Mouse (Mus musculus): ENCODE measurements at regions not wholly inside any gene's neighbourhood (a gene's known extent, or its start where the extent isn't known, plus 50 kb on each side); places are given as distances from the start of the nearest gene placed in this dataset.

DNA sequence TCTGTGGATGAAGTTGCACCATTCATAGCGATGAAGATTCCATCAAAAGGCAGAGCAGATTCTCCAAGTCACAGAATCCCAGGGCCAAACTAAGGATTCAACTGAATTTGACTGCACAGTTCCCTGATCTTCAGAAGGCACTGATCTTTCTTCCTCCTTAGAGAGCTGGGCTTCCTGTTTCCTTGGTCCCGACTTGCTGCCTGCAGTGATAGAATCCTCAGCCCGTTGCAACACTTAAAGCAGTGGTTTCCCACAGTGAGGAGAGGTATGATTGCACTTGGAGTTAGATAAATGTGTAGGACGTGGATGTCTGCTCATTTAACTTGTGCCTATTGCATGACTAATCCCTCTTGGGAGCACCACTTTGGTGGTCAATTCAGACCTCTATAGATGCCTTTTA is 265.2 kb downstream of the Gm826 start:
- in situ Hi-C loops (cut with MboI; ENCODE audit: low pct_ligation_motif_present, low pct_unique_long_range_greater_than_20kb, low sequenced_read_pairs) = loop anchor here (25.0 kb wide), 1 partner anchor 294 kb away; the partner anchor contains the start of gene Mafb
- no peaks in the 10 kb centered on the region for H3K36me3 ChIP-seq (replicated peaks in 1 of 2; ENCODE audit: control insufficient read depth in 1 of 2, insufficient read depth in 1 of 2, low read length in 1 of 2)
- DNase-seq (ENCODE audit: extremely low read depth) = no peak
- dilution Hi-C loops (cut with MboI; ENCODE audit: extremely low pct_ligation_motif_present, extremely low pct_unique_long_range_greater_than_20kb, low sequenced_read_pairs) = no loop called here
- no peaks in the 10 kb centered on the region for H3K79me2 ChIP-seq (replicated peaks; ENCODE audit: control insufficient read depth, extremely low read depth, insufficient read depth, poor library complexity, severe bottlenecking)
- no peak overlapping the region for H3K4me3 ChIP-seq (replicated peaks in 1 of 3; ENCODE audit: low read depth in 2 of 3, low read length in 2 of 3, poor library complexity in 1 of 3)
- H3K9me3 ChIP-seq (replicated peaks; ENCODE audit: low read length) = no peaks in the 10 kb centered on the region
- no peak overlapping the region for H3K27ac ChIP-seq (ENCODE audit: insufficient read depth, low read depth)
- H3K9ac ChIP-seq (ENCODE audit: insufficient read depth, low read depth) = no peak overlapping the region
- H3K4me2 ChIP-seq (ENCODE audit: insufficient read depth, low read depth, poor library complexity, severe bottlenecking) = no peak overlapping the region
- peaks cover 77% of the 10 kb centered on the region for H3K27me3 ChIP-seq (replicated peaks)
- TF ChIP-seq IRF4 (IDR thresholded peaks at IDR 0.05; ENCODE audit: low read depth, low read length) = no peak
- TF ChIP-seq CHD1 (IDR thresholded peaks at IDR 0.05; ENCODE audit: low read depth, low read length) = no peak
- TF ChIP-seq BHLHE40 (IDR thresholded peaks at IDR 0.05; ENCODE audit: low read depth, low read length) = no peak
- no peak for TF ChIP-seq UBTF (IDR thresholded peaks at IDR 0.05; ENCODE audit: low read depth, low read length)
- no peaks in the 10 kb centered on the region for H3K4me1 ChIP-seq (ENCODE audit: control insufficient read depth in 1 of 2, insufficient read depth in 2 of 2)

GRCm38 (mm10) chr2:160067904-160068303 is 266.1 kb downstream of the Gm826 start:
- Histone ChIP-seq H3K79me2 (replicated peaks; ENCODE audit: control insufficient read depth, extremely low read depth, insufficient read depth, poor library complexity, severe bottlenecking) (no peaks in the 10 kb centered on the region), H3K9me3 (replicated peaks; ENCODE audit: low read length) (no peaks in the 10 kb centered on the region), H3K27me3 (replicated peaks) (peaks cover 80% of the 10 kb centered on the region), H3K27ac (ENCODE audit: insufficient read depth, low read depth) (no peak overlapping the region), H3K4me3 (replicated peaks in 1 of 3; ENCODE audit: low read depth in 2 of 3, low read length in 2 of 3, poor library complexity in 1 of 3) (no peak overlapping the region), H3K4me1 (ENCODE audit: control insufficient read depth in 1 of 2, insufficient read depth in 2 of 2) (no peaks in the 10 kb centered on the region), H3K9ac (ENCODE audit: insufficient read depth, low read depth) (no peak overlapping the region), H3K4me2 (ENCODE audit: insufficient read depth, low read depth, poor library complexity, severe bottlenecking) (no peak overlapping the region), H3K36me3 (replicated peaks in 1 of 2; ENCODE audit: control insufficient read depth in 1 of 2, insufficient read depth in 1 of 2, low read length in 1 of 2) (no peaks in the 10 kb centered on the region)
- DNase-seq (ENCODE audit: extremely low read depth) = no peak
- in situ Hi-C loops (cut with MboI; ENCODE audit: low pct_ligation_motif_present, low pct_unique_long_range_greater_than_20kb, low sequenced_read_pairs) = loop anchor here (25.0 kb wide), 1 partner anchor 294 kb away; the partner anchor contains the start of gene Mafb
- dilution Hi-C loops (cut with MboI; ENCODE audit: extremely low pct_ligation_motif_present, extremely low pct_unique_long_range_greater_than_20kb, low sequenced_read_pairs) = no loop called here
- no peak for TF ChIP-seq PAX5 (IDR thresholded peaks at IDR 0.05; ENCODE audit: low read length)
- no peak for TF ChIP-seq USF1 (IDR thresholded peaks at IDR 0.05; ENCODE audit: low read depth, low read length)
- no peak for TF ChIP-seq NRF1 (IDR thresholded peaks at IDR 0.05; ENCODE audit: low read depth, low read length)
- TF ChIP-seq TBP (conservative IDR thresholded peaks at IDR 0.05; ENCODE audit: low read depth, low read length) = no peak
- no peak for TF ChIP-seq UBTF (IDR thresholded peaks at IDR 0.05; ENCODE audit: low read depth, low read length)
- no peak for TF ChIP-seq POLR2A (IDR thresholded peaks at IDR 0.05; ENCODE audit: low read depth, low read length)
- TF ChIP-seq MAFK (IDR thresholded peaks at IDR 0.05; ENCODE audit: insufficient replicate concordance, low read length) = no peak
- no peak for TF ChIP-seq BHLHE40 (IDR thresholded peaks at IDR 0.05; ENCODE audit: low read depth, low read length)
- no peak for TF ChIP-seq ZNF384 (IDR thresholded peaks at IDR 0.05; ENCODE audit: low read depth, low read length)
- TF ChIP-seq ZMIZ1 (IDR thresholded peaks at IDR 0.05; ENCODE audit: low read depth, low read length) = no peak
- no peak for TF ChIP-seq NELFE (IDR thresholded peaks at IDR 0.05; ENCODE audit: low read depth, low read length)
- TF ChIP-seq POLR2AphosphoS2 (IDR thresholded peaks at IDR 0.05; ENCODE audit: low read depth, low read length) = no peak
- no peak for TF ChIP-seq TCF12 (IDR thresholded peaks at IDR 0.05; ENCODE audit: low read depth, low read length)
- no peak for TF ChIP-seq SIN3A (IDR thresholded peaks at IDR 0.05; ENCODE audit: low read length)
